Mouse (Mus musculus): ENCODE data around the gene Sprr2e.

Gene Sprr2e

DNA sequence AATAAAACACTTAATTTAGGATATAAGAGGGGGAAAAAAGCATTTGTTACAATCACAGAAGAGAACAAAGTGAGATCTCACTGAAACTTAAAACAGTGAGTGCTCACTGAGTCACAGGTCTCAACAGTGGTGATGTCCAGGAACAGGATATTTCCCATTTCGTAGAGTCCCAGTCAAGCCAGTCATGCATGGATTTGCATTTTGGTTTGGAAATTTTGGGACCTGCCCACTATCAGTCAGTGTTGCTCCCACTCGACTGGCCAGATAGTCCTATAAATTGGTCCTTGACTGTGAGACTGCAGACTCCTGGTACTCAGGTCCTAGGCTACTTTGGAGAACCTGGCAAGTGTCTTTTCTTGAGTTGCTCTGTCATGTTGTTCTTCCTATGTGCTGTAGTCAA lies at the start of gene Sprr2e:
Gene Sprr2e (plus strand): TSS at position 301 of the 400 bp plus-strand sequence.
- DNase-seq: no peak

DNA sequence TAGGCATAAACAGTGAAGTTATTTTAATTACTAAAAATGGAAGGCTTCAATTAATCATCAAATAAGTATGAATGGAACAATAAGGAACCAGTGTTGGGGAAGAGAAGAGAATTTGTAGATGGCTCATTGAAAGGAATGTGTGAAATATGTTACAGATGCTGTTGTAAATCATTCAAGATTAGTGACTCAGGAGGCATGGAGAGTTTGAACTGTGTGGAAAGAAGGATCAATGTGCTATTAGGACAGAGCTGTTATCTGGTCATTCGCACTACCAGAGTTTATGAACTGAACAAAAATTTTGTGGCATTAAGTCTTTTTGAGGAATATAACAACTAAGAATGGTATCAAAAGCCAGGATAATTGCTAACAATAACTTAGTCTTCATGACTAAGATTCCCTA lies 44.5 kb upstream of the Sprr2e start:
- no peak for DNase-seq

DNA sequence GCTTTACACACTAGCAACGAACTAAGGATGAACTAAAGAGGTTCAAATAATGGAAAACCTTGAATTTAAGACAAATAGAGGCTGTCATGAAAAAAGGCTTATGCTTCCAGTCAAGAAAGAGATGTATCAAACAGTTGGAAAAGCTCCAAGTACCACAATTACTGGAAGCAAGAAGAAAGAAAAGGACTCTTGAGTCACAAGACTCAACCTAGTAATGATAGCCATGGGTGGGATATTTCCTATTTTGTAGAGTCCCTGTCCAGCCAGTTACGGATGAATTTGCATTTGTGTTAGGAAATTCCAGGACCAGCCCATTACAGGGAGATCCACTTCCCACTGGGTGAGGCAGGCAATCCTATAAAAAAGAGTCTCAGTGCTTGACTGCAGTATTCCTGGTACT lies 35.6 kb upstream of the Sprr2e start, which contains the start of gene Sprr2b:
Gene Sprr2b (plus strand): TSS at position 301 of the 400 bp plus-strand sequence.
- no peak for DNase-seq

DNA sequence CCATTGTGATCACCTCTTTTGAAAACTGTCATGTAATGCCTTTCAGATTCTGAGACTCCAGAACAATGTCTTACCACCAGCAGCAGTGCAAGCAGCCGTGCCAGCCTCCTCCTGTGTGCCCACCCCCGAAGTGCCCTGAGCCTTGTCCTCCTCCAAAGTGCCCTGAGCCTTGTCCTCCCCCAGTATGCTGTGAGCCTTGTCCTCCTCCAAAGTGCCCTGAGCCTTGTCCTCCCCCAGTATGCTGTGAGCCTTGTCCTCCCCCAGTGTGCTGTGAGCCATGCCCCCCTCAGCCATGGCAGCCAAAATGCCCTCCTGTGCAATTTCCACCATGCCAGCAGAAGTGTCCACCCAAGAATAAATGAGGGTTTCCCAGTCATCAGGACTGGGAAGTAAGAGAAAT lies 34.6 kb upstream of the Sprr2e start:
- no peak for DNase-seq

DNA sequence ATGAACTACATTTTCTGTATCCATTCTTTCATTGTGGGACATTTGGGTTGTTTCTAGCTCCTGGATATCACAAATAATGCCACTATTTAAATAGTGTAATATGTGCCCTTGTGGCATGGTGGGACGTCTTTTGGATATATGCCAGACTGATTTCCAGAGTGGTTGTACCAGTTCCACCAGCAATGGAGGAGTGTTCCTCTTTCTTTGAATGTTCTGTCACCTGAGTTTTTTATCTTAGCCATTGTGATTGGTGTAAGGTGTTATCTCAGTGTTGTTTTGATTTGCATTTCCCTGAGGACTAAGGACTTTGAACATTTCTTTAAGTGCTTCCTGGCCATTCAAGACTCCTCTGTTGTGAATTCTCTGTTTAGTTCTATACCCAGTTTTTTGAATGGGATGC lies 15.7 kb upstream of the Sprr2e start:
- no peak for DNase-seq

DNA sequence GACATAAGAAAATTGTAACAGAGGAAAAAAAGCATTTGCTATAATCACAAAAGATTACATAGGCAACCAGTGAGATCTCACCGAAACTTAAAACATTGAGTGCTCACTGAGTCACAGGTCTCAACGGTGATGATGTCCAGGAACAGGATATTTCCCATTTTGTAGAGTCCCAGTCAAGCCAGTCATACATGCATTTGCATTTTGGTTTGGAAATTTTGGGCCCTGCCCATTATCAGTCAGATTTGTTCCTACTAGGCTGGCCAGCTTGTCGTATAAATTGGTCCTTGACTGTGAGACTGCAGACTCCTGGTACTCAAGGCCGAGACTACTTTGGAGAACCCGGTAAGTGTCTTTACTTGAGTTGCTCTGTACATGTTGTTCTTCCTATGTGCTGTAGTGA lies 13.1 kb upstream of the Sprr2e start, which contains the start of gene Sprr2d:
Gene Sprr2d (plus strand): TSS at position 301 of the 400 bp plus-strand sequence.
- no peak for DNase-seq

DNA sequence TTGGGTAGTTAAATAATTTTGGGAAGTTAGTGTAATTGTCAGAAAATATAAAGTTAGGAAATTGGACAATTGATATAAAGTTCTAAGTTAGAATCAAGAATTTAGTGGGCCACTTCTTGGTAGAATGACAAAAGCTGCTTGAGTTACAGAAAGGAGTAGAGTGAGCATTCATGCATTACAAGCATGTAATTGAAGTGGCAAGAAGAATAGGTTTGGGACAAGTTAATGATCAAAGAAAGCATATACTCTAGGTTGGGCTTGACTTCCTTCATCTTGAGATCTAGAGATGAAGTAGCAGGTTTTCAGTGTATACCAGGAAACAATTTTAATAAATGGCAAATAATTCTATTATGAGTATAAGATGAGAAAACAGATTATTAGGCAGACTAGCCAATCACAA lies 9.7 kb downstream of the Sprr2e start:
- DNase-seq: no peak

DNA sequence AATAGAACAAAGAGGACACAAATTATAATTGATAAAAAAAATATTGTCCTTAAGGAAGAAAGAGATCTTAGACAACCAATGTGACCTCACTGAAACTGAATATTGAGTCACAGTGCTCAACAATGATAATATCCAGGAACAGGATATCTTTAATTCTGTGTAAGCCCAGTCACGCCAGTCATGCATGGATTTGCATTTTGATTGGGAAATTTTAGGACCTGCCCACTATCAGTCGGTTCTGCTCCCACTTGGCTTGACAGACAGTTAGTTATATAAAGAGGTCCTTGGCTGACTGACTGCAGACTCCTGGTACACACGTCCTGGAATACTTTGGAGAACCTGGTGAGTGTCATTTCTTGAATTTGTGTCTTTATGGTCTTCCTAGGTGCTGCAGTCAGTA lies 12.9 kb downstream of the Sprr2e start, which contains the start of gene Sprr2f:
Gene Sprr2f (plus strand): TSS at position 301 of the 400 bp plus-strand sequence.
- no peak for DNase-seq

DNA sequence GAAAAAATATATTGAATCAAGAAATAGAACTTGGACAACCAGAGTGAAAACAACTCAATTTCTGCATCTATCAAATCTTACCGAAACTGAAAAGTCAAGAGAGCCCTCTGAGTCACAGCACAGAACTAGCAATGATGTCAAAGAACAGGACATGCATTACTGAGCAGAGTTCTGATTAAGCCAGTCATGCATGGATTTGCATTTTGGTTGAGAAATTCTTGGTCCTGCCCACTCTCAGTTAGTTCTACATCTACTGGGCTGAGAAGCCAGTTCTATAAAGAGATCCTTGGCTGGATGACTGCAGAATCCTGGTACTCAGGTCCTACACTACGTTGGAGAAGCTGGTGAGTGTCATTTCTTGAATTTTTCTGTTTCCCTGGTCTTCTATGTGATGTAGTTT lies 21.7 kb downstream of the Sprr2e start:
- DNase-seq: no peak

DNA sequence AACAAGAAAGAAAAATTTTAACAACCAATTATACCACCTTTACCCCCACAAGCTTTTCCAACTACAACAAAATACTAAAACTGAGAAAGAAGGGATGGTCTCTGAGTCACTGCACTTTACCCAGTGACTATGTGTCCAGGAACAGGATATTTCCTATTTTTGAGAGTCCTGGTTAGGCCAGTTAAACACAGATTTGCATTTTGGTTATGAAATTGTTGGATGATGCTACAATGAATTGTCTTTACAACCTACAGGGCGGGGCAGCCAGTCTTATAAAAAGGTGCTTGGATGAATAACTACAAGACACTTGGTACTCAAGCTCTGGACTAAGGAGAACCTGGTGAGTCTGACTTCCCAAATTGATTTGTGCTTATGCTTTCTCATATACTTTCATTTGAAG lies 33.4 kb downstream of the Sprr2e start, which contains the start of gene Sprr2h:
Gene Sprr2h (plus strand): TSS at position 301 of the 400 bp plus-strand sequence.
- no peak for DNase-seq

DNA sequence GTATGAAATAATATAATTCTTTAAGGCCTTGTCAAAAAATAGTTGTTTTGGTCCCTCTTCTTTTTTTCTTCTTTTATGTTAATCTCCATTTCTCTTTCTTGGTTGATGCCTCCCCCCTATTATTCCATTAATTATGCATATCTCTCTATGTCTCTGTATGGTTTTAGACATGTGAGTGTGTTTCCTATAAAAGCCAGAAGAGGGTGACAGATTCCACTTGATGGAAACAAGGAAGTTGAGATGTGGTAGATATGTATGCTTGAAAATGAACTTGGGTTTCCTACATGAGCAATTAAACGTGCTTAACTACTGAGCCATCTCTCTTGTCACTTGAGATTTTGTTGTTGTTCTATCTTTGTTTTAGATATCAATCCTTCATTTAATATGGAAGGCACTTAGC lies 42.4 kb downstream of the Sprr2e start:
- DNase-seq: no peak
